Mouse (Mus musculus) forebrain, postnatal 0 days (tissue): Measurements from ENCODE around the gene Serpine1. TPM values are rescaled to one million over a fixed set of nuclear protein-coding genes. Genes with fewer than 3 reads are reported as not detected.

Experiments used
- ATAC-seq: fragments of 200-750 bp; cut with Nextera tagmentation; 2 replicates; pipeline ENCODE4 v1.8.0; 2017; ENCODE audit warnings: mild to moderate bottlenecking, moderate library complexity
- DNase-seq: peaks from one replicate; pipeline ENCODE4 v3.0.0-alpha.2; 2015
- H3K27ac ChIP-seq: fragments of 300-500 bp; sonication (generic); 2 replicates; pipeline ENCODE4 v1.5.1; 2014; ENCODE audit warnings: low read depth, mild to moderate bottlenecking, antibody characterized with exemption, low read length, moderate library complexity, mixed read lengths
- H3K27me3 ChIP-seq: fragments of 300-500 bp; sonication (generic); 2 replicates; pipeline ENCODE4 v1.6.1; 2014; ENCODE audit warnings: mild to moderate bottlenecking, low read length, mixed read lengths; ENCODE audit not compliant: insufficient read depth
- H3K36me3 ChIP-seq: fragments of 300-500 bp; sonication (generic); 2 replicates; pipeline ENCODE4 v1.6.1; 2014; ENCODE audit warnings: mild to moderate bottlenecking, moderate library complexity; ENCODE audit not compliant: insufficient read depth
- H3K4me1 ChIP-seq: fragments of 300-500 bp; sonication (generic); 2 replicates; pipeline ENCODE4 v1.6.1; 2014; ENCODE audit warnings: antibody characterized with exemption; ENCODE audit not compliant: insufficient read depth
- H3K4me2 ChIP-seq: fragments of 300-500 bp; sonication (generic); 2 replicates; pipeline ENCODE4 v1.6.1; 2014; ENCODE audit warnings: low read depth, mild to moderate bottlenecking, moderate library complexity
- H3K4me3 ChIP-seq: fragments of 300-500 bp; sonication (generic); 2 replicates; pipeline ENCODE4 v1.5.1; 2014; ENCODE audit warnings: low read depth, low read length, mixed read lengths
- H3K9ac ChIP-seq: fragments of 300-500 bp; sonication (generic); 2 replicates; pipeline ENCODE4 v1.6.1; 2014; ENCODE audit warnings: mild to moderate bottlenecking
- H3K9me3 ChIP-seq: fragments of 300-500 bp; sonication (generic); 2 replicates; pipeline ENCODE4 v1.6.1; 2016; ENCODE audit warnings: low read length
- CTCF ChIP-seq: sonication (generic); IDR thresholded peaks from 2 replicates; pipeline ENCODE4 v1.5.1; 2016; ENCODE audit warnings: antibody characterized with exemption, control low read depth, low read depth
- WGBS: fragments of 180-500 bp; shearing (Covaris S2); extraction: QIAGEN DNeasy Blood & Tissue Kit; methylation state at CpG from one replicate; pipeline ENCODE4 v1.1.7; 2014; 5-methylcytosine and 5-hydroxymethylcytosine counted together
- polyA plus RNA-seq: library from polyadenylated mRNA; unstranded; fragments of >200 nt; fragmentation: Nextera tagmentation; extraction: Ambion mirVana; gene quantifications from 2 replicates; pipeline ENCODE4 v1.2.1, GENCODE M21; 2015
- total RNA-seq: library from RNA; depleted of rRNA; stranded (reverse); fragments of >200 nt; gene quantifications from 2 replicates; pipeline ENCODE4 v1.2.3, GENCODE M21; 2014

Serpine1 gene
- total and polyA plus RNA-seq, 2 experiments from 2014 or later, result 0.28 to 3.1 TPM

DNA sequence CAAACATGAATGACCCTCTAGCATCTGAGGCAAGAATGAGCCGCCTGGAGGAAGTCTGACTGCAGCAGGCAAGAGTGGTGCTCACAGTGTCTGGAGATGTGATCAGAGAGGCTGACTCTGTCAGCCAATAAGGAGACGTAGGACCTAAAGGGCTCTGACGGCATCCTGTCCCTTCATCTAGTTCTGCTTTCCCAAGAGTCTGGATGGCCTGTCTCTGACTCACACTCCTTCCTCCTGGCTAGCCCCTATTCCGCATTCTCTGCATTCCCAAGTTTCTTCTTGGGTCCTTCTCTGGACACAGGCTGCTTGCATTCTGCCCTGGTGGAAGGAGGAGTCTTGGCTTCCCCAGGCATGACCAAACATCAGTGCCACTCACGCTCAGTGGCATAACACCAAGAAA lies 7.8 kb upstream of the Serpine1 start:
- ATAC-seq, result no peak
- Histone ChIP-seq H3K27ac (no peak overlapping the region), H3K4me3 (no peak overlapping the region), H3K36me3 (no peaks in the 10 kb centered on the region), H3K9ac (no peak overlapping the region), H3K27me3 (no peaks in the 10 kb centered on the region), H3K4me2 (no peak overlapping the region), H3K4me1 (no peaks in the 10 kb centered on the region), H3K9me3 (no peaks in the 10 kb centered on the region)
- WGBS, result 67% methylated on average over 5 of the region's 5 CpGs
- no peak for DNase-seq
- no peak for TF ChIP-seq CTCF

- no peaks in the 10 kb centered on the region for H3K4me1 ChIP-seq
- 77% methylated on average over 6 of the region's 6 CpGs for WGBS
- no peaks in the 10 kb centered on the region for H3K9me3 ChIP-seq
- H3K36me3 ChIP-seq, result no peaks in the 10 kb centered on the region
- H3K4me2 ChIP-seq, result no peak overlapping the region
- no peak for DNase-seq
- no peak overlapping the region for H3K9ac ChIP-seq
- no peak for ATAC-seq
- H3K4me3 ChIP-seq, result no peak overlapping the region
- no peak overlapping the region for H3K27ac ChIP-seq
- no peaks in the 10 kb centered on the region for H3K27me3 ChIP-seq
- no peak for TF ChIP-seq CTCF
Observed at GRCm38 (mm10) chr5:137078616-137079015, 6.5 kb upstream of the Serpine1 start.

DNA sequence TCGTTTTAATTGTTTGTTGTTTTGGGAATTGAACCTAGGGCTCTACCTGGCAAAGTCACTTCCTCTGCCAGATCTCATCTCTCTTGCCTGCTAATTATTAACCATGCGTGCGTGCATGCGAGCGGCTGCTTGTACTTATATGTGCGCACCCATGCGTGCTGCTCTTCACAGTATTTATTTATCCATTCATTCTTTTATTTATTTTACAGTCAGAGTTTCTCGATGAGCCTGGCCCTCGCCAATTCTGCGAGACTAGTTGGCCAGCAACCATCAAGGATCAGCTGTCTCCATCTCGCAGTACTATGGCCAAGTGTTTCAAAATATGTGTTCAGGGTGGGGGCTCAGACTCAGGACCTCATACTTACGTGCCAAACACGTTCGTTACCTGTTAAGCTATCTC lies 6.0 kb upstream of the Serpine1 start:
- H3K27ac ChIP-seq, result no peak overlapping the region
- H3K9me3 ChIP-seq, result no peaks in the 10 kb centered on the region
- 78% methylated on average over 14 of the region's 14 CpGs for WGBS
- H3K4me3 ChIP-seq, result no peak overlapping the region
- TF ChIP-seq CTCF, result no peak
- ATAC-seq, result no peak
- no peaks in the 10 kb centered on the region for H3K36me3 ChIP-seq
- DNase-seq, result no peak
- H3K27me3 ChIP-seq, result no peaks in the 10 kb centered on the region
- H3K4me2 ChIP-seq, result no peak overlapping the region
- H3K4me1 ChIP-seq, result no peaks in the 10 kb centered on the region
- H3K9ac ChIP-seq, result no peak overlapping the region

DNA sequence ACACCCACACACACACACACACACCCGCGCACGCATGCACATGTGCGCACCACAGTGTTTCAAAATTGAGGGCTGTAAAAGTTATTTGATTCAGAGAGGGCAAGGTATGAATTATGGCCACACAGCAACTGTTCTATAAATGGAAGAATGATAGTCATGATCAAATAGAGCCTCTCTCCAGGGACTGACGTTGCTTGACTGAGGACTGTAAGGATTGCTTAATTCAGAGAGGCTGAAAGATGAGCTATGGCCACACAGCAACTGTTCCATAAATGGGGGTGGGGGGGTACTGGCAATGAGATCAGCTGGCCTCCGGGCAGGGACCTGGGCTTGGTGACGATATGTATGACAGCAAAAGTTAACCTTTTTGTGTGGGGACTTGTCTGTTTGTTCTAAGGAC lies 5.1 kb upstream of the Serpine1 start:
- DNase-seq (no peak), ATAC-seq (no peak)
- Histone ChIP-seq H3K9me3 (no peaks in the 10 kb centered on the region), H3K27ac (no peak overlapping the region), H3K9ac (no peak overlapping the region), H3K27me3 (no peaks in the 10 kb centered on the region), H3K4me3 (no peak overlapping the region), H3K4me1 (no peaks in the 10 kb centered on the region), H3K4me2 (no peak overlapping the region), H3K36me3 (no peaks in the 10 kb centered on the region)
- TF ChIP-seq CTCF, result no peak
- 92% methylated on average over 7 of the region's 7 CpGs for WGBS

- Histone ChIP-seq H3K36me3 (no peaks in the 10 kb centered on the region), H3K27me3 (no peaks in the 10 kb centered on the region), H3K9me3 (no peaks in the 10 kb centered on the region), H3K4me3 (no peak overlapping the region), H3K27ac (no peak overlapping the region), H3K4me1 (no peaks in the 10 kb centered on the region; the same call in 1 of the 2 replicates), H3K4me2 (no peak overlapping the region), H3K9ac (no peak overlapping the region)
- ATAC-seq (no peak), DNase-seq (no peak)
- no peak for TF ChIP-seq CTCF
- 49% methylated on average over 12 of the region's 12 CpGs for WGBS
Observed at GRCm38 (mm10) chr5:137076191-137076930, 4.3 kb upstream of the Serpine1 start.

- H3K4me2 ChIP-seq, result no peak overlapping the region
- 79% methylated on average over 6 of the region's 6 CpGs for WGBS
Observed at GRCm38 (mm10) chr5:137075726-137076125, 3.7 kb upstream of the Serpine1 start.

DNA sequence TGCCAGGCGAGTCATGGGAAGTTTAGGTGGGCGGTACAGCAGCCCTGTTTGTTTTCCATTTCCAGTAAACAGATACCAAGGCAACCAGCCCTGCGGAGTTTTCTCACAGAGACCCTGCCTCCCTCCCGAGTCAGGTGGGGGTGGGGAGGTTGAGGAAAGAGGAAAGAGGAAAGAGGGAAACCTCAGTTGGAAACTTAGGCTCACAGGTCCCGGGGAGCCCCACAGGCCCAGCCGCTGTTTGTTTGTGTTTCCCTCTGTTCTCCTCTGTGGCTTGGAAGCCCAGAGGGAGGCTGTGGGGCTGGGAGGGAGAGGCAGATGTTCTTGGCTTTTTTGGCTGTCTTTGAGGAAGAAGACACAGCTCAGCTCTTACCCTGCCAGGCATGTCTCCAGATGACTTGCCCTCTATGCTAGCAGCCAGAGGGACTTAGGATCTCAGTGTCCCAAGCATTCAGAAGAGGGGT lies 2.2 kb upstream of the Serpine1 start:
- ATAC-seq, result peak; percentile 21; the same call in 1 of the 2 replicates
- peak; percentile 31 for DNase-seq
- no peak for TF ChIP-seq CTCF
- H3K9ac ChIP-seq, result no peak overlapping the region
- H3K27me3 ChIP-seq, result no peaks in the 10 kb centered on the region
- H3K4me1 ChIP-seq, result no peaks in the 10 kb centered on the region; the same call in 1 of the 2 replicates
- no peak overlapping the region for H3K4me2 ChIP-seq
- 0 out of 2 replicates have a peak overlapping the region, but pooled peaks have one; percentile 21 for H3K27ac ChIP-seq
- no peaks in the 10 kb centered on the region for H3K9me3 ChIP-seq
- whole genome bisulfite sequencing, result 32% methylated on average over 6 of the region's 6 CpGs
- H3K36me3 ChIP-seq, result no peaks in the 10 kb centered on the region
- H3K4me3 ChIP-seq, result no peak overlapping the region

More at GRCm38 (mm10) chr5:137075726-137076125, 3.7 kb upstream of the Serpine1 start:
- no peak for DNase-seq
- Histone ChIP-seq H3K4me3 (no peak overlapping the region), H3K9ac (no peak overlapping the region), H3K36me3 (no peaks in the 10 kb centered on the region), H3K9me3 (no peaks in the 10 kb centered on the region), H3K4me1 (no peaks in the 10 kb centered on the region; the same call in 1 of the 2 replicates), H3K27me3 (no peaks in the 10 kb centered on the region), H3K27ac (no peak overlapping the region)
- TF ChIP-seq CTCF, result no peak
- no peak for ATAC-seq
